Mouse (Mus musculus) layer of hippocampus, postnatal 36 days (tissue): Measurements from ENCODE around the gene Phgdh. TPM values are rescaled to one million over a fixed set of nuclear protein-coding genes. Genes with fewer than 3 reads are reported as not detected.
A peak's percentile ranks its signal among the peaks of the same experiment; 100 is the strongest.

Experiments
- DNase-seq, 2 experiments: peaks; one replicate each; pipeline ENCODE4 v3.0.0; 2022
- total RNA-seq, 2 experiments: library from RNA; stranded (reverse); gene quantifications; 2 replicates each; pipeline ENCODE4 v1.2.3; 2021

The Phgdh gene
- 10 to 100 TPM; 69.9 to 76.2 TPM for total RNA-seq

- DNase-seq, result peak; percentile 56 to 60
Measured at GRCm38 (mm10) chr3:98339706-98340109, at the start of gene Phgdh. Gene Phgdh (minus strand): TSS chr3:98339990.

- DNase-seq, result no peak
Measured at GRCm38 (mm10) chr3:98389305-98389704, 49.5 kb upstream of the Phgdh start.

GRCm38 (mm10) chr3:98387756-98388155 lies 48.0 kb upstream of the Phgdh start:
- no peak for DNase-seq

- DNase-seq, result no peak
Measured at GRCm38 (mm10) chr3:98387086-98387485, 47.3 kb upstream of the Phgdh start.

GRCm38 (mm10) chr3:98383024-98383790 lies 43.4 kb upstream of the Phgdh start:
- no peak for DNase-seq

GRCm38 (mm10) chr3:98382246-98382939 lies 42.6 kb upstream of the Phgdh start, which contains the start of gene Zfp697:
Gene Zfp697 (plus strand): TSS chr3:98382461.
- DNase-seq, result peak; percentile 80 to 81

- no peak for DNase-seq
Measured at GRCm38 (mm10) chr3:98381677-98382245, 42.0 kb upstream of the Phgdh start.

- no peak for DNase-seq
Measured at GRCm38 (mm10) chr3:98379236-98379635, 39.4 kb upstream of the Phgdh start.

GRCm38 (mm10) chr3:98378267-98378666 lies 38.5 kb upstream of the Phgdh start:
- no peak for DNase-seq

GRCm38 (mm10) chr3:98374980-98375379 lies 35.2 kb upstream of the Phgdh start:
- no peak for DNase-seq

- no peak for DNase-seq
Measured at GRCm38 (mm10) chr3:98374062-98374719, 34.4 kb upstream of the Phgdh start.

- no peak for DNase-seq
Measured at GRCm38 (mm10) chr3:98368776-98369175, 29.0 kb upstream of the Phgdh start.

- DNase-seq, result no peak
Measured at GRCm38 (mm10) chr3:98368283-98368682, 28.5 kb upstream of the Phgdh start.

- no peak for DNase-seq
Measured at GRCm38 (mm10) chr3:98366823-98367222, 27.0 kb upstream of the Phgdh start.

GRCm38 (mm10) chr3:98366086-98366485 lies 26.3 kb upstream of the Phgdh start:
- DNase-seq, result no peak

GRCm38 (mm10) chr3:98362753-98363152 lies 23.0 kb upstream of the Phgdh start:
- no peak for DNase-seq

- DNase-seq, result no peak
Measured at GRCm38 (mm10) chr3:98356632-98357370, 17.0 kb upstream of the Phgdh start.

- no peak for DNase-seq
Measured at GRCm38 (mm10) chr3:98356026-98356365, 16.2 kb upstream of the Phgdh start.

- no peak for DNase-seq
Measured at GRCm38 (mm10) chr3:98355344-98356025, 15.7 kb upstream of the Phgdh start.

GRCm38 (mm10) chr3:98353892-98354291 lies 14.1 kb upstream of the Phgdh start:
- peak in 1 of 2 experiments; percentile 52 for DNase-seq

GRCm38 (mm10) chr3:98348705-98349104 lies 8.9 kb upstream of the Phgdh start:
- DNase-seq, result no peak

GRCm38 (mm10) chr3:98348106-98348505 lies 8.3 kb upstream of the Phgdh start:
- no peak for DNase-seq
